Mouse (Mus musculus) right cerebral cortex, adult 2 months (tissue): Measurements from ENCODE around the gene Hoxb8.

Source experiments
- DNase-seq, 2 experiments: peaks; one replicate each; pipeline ENCODE4 v3.0.0; 2021 to 2022; ENCODE audit warnings: low spot score in 2 of 2

Hoxb8 gene

DNA sequence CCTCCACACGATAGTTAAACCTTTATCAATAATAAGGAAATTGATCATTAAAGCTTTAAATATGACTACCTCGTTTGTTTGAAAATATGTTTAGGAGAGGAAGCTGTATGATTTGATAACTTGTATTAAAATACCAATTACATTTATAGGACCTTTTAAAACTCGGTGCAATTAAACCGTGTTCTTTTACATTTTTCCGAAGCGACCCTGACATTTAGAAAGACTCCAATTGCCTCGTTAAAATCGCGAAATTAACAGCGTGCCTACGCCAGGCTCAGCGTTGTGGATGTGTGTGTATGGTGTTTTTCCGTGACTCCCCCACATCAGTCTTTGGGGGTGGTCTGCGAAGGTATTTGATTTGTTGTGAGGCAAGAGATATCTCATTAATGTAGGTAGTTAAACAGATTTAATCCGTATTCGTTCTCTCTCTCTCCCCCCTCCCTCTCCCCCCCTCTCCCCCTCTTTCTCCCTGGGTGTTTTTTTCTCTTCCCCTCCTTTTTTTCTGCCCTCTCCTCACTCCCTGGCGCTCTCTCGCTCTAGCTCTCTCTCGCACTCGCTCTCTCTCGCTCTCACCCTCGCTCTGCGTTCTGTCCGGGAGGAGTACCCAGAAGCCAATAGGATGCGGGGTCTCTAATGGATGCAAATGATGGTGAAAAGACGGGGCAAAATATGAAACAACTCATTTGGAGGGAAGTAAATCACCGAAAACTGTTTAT, at the start of gene Hoxb8:
TSS of gene Hoxb8 (plus strand) at position 51 of the 716 bp plus-strand sequence.
- DNase-seq = no peak

DNA sequence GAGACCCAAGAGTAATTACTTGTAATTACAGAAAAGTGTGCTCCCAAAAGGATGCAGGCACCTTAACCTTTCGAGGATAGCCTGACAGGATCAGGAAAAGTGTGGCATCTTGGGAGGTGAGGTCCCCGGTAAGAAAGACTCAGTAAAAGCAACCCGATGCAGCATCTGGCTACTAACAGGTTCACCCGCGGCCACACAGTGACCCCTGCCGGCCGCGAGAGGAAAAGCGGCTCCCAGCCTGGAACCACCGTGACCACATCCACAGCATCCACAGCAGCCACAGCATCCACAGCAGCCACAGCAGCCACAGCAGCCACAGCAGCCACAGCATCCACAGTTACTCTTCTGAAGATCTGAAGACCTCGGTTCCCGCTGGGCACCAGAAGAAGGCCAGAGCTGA, 46.8 kb upstream of the Hoxb8 start:
- peak; percentile 23 to 30 for DNase-seq

DNA sequence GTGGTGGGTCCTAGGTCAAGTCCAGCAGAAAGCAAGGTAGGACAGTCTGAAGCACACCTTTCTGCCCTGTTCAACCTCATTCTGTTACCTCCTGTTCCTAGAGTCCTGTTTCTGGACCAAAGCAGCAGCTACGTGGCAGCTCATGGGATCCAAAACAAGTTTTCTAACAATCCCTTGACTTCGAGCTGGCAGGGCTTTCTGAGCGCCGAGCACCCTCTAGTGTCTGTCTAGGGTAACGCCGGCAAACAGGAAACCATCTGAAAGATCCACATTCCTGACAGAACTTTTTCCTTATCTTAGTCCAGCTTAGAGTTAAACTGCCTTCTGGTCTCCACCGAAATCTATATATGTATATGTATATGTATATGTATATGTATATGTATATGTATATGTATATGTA, 41.5 kb upstream of the Hoxb8 start:
- peak; percentile 57 to 58 for DNase-seq

DNA sequence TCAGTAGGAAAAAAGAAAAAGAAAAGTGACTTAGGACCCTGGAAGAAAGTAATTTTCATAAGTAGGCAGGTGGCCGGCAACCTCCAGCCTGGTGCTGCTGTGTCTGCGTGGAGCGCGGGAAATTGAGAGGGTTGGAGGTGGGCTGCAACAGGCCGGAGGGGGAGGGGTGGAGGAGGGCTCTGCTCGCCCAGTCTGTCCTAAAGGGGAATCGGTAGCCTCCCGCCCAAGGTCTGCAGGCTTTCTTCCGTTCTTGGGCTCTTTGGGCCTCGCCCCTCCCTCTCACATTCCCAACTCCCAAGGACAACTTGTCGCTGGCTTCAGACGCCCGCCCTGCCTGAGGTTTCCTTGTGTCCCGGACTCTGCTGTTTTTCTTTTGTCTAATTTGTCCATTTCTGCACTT, 30.8 kb upstream of the Hoxb8 start:
- no peak for DNase-seq

DNA sequence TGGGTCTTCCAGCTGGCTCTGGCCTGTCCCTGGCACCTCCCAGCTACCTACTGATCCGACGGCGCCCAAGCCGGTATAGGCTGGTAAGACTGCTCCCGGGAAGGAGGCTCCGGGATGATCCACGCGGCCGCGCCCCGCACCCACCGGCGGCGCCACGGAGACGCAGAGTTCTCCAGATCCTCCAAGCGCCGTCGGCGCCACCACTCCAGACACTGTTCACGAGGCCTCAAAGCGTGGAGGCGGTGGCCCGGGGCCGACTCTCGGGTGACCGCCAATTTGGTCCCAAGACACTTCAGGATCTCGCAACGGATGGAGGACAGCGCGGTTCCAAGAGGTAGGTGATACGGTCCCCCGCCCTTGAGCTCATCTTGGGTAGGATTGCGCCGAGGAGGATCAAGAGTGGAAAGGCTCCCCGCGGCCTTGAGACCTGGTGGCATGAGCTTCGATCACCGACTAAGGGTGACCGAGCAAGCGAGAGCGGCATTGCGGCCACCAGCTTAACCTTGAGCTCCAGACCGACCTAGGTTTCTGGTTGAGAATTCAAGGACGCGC, 30.1 kb upstream of the Hoxb8 start:
- no peak for DNase-seq

DNA sequence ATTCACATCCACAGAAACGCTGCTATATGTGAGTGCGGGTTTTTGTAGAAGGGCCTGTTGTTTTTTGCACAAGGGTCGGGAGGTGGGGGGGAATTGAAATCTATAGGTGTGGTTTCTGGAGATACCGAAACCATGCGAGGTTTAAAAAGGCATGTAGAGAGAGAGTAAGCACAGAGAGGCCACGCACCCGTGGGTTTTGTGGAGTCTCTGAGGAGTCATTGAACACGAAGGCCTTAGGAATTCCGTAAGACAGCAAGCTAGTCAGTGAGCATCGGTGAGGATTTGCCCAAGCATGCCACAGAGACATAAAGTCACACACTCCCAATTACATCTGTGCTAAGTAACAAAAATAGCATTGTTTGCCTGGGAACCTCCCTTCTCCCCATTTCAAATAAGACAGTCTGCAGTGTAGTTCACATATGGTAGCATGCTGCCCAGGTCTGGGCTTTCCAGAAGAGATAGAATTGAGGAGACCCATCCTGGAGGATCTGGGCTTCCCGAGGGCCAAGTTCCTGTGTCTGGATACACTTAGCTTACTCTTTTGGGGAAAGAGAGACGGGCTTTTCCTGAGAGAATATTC, 29.1 kb upstream of the Hoxb8 start:
- DNase-seq = no peak

DNA sequence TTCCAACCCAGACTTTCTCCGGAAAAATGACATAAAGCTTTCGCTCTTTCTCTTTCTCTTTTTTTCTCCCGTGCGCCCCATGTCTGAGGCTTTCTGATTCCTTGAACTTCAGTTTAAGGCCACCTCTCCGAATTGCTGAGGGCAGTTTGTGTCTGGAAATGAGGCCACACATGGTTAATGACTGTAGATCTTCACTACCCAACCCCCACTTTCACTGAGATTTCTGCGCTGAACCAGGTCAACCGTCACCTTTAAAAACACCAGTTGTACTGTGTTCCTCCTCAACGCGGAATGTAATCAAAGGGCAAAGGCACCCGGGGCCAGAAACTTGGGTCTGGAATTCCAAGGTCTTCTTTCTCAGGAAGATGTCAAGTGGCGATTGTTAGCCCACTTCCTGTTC, 27.5 kb upstream of the Hoxb8 start:
- DNase-seq = no peak

DNA sequence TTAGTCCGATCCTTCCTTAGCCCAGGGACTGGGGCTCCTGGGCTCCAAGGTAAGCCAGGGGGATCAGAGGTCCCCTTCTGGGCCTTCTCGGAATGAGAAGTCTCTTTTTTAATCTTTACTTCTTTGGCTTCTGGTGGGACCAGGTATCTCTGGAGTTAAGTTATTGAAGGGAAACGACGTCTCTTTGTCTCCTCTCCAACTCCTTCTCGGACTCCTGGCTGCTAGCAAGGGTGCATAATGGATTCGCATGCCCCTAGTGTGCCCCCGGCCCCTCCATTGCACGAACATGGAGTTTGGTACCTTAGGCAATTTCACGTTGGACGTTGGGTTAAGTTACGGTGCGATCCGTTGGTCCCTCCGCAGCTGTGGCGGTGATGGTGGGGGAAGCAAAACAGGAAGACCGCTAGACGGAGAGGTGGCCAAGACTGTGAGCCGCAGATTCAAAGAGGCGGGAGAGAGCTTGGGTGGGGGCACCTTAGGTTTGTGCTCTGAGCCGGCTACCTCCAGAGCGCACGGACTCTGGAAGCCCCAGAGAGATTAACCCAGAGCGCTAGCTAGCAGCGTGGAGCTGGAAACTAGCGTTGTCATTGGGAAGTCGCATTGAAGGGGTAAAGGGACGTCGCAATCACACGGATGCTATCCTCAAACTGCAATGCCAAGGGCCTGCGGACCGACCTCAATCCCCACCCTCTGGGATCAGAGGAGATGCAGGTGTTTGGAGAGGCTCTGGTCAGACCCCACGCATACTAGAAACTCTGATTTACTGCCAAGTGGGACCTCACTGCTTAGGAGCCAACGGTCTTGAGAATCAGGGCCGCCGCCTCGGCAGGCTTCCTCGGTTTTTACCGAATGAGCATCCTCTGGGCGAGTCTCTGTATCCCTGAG, 26.4 kb upstream of the Hoxb8 start:
- no peak for DNase-seq

DNA sequence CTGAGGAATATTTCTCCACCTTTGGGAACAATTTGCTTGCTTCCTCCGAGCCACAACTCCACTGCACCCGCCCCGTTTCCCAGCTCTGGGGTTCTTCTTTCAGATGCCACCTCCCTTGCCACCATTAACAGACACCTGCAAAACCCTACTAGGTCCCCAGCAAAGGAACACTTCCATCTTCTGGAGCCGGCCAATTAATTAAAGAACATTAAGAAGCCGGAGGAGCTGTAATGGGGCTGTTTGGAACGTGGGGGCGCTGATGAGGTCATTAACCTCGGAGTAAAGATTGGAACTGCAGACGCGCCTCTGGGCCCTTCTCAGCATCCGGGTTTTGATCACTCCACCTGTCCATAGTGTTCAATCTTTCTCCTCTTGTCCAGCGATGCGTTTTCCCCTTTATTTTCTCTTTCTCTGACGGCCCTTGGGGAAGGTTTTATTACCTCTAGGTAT, 25.7 kb upstream of the Hoxb8 start:
- no peak for DNase-seq

DNA sequence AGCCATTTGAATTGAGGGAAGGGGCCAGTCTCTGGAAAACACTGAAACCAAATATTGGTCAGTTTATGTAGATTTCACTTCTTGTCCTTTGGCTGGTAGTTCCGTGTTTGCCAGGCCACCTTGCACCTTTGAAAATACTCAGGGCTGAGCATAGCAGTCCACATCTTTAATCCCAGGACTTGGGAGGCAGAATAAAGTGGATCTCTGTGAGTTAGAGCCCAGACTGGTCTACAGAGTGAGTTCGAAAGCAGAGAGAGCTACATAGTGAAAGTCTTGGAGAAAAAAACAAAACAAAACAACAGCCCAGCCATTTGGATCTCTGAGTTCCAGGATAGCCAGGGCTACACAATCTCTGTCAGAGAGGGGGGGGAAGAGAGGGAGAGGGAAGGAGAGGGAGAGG, 24.6 kb upstream of the Hoxb8 start:
- no peak for DNase-seq

DNA sequence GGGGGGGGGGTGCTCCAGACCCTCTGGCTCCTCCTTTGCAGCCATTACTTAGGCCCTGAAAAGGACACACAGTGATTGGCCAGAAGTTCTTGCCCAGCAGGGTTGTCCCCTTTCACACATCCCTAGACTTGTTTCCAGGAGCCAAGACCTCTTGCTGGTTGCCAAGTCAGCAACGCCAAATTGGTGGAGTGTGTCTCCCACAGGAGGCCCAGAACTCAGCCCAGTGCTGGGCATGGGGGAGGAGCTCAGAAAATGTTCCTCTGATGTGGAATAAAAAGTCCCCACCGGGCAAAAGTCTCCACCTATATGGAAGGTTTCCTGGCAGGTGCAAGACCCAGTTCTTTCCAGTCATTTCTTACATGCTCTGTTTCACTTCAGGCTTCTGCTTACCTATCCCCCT, 22.7 kb upstream of the Hoxb8 start:
- DNase-seq = no peak

DNA sequence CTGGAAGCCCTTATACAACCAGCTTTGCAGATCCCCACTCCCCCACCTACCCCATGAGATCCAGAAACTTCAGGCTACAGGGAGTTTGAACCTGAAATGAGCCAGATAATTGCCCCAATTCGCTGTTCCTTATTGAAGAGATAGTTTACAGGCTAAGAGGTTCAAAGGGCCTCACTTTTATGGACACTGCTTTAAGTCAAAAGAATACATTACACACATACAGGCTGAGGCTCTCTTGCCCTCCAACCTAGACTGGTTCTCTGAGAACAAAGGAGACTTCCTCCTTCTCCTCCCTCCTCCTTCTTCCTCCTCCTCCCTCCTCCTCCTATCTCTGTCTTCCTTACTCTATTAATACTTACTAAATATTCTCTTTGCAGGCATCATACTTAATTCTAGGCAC, 22.2 kb upstream of the Hoxb8 start:
- DNase-seq = no peak

DNA sequence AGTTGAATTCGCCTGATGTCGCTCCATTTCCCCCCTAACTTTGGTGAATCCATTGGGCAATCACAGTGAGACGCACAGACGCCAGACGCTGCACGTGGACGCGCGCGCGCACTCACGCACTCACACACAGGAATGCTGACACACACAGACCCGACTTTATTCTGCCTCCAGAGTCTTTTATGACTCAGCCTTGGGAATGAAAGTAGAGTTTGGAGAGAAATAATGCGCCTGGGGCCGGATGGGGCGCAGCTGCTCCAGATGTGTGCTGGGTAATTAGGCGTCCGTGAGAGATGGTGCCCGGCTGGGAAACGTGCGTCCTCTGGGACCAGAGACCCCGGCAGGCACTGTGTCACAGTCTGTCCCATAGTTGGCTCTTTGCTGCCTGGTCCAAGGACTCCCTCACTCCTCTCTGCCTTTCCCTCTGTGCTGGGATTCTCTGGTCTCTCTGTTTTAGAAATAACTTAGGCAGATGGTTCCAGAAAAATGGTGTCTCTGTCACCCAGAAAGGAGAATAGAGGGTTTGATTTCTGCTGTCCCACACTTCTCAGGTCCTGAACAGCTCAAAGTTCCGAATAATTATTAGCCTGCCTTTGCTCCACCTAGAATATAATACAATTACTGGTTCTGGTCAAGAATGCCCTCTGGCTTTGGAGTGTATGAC, 21.3 kb upstream of the Hoxb8 start:
- DNase-seq = no peak

DNA sequence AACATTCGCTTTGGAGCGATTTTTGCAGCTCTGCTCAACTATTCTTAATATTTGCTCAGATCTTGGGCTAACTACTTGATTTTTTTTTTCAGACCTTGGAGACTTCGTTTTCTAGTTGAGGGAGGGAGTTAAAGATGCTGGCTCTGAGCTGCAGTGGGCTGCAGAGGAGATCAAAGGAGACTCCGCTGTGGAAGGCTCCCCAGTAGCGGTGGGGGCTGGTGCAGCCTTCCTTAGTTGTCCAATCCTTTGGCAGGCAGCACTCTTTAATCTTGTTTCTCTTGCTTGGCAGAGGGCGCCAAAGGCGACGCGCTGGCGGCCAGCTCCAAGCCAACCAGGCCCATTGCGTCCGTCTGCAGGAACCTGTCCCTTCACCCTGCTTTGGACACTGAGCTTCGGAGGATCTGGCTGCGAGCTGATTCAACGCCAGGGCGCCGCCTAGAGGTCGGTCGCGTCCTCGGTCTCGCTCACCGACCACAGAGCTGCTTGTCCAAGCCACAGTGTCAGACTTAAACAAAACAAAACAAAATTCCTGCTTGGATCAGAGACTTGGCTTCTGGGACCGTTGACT, 20.3 kb upstream of the Hoxb8 start:
- DNase-seq = no peak

DNA sequence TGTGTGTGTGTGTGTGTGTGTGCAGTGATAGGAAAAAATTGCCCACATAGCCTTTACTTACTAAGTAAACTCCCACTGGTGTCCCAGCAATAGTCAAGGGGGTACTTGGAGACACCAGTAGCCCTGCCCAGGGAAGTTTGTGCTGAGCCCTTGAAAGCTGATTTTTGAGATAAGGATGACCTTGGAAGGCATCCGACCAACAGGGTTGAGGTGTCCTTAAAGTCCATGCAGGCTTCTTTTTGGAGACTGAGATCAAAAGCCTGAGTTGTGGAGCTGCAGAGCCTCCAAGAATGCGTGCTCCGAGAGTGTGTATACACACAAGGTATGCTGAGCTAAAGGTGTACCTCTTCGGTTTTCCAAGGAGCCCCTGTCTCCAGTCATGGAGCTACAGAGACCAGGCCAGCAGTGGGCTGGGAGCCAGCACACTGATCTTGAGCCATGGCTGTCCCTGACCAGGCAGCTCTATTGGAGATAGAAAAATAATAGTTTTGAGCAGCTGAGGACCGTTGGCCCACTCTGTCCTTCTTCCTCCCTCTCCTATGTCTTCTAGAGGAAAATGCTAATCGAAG, 19.4 kb upstream of the Hoxb8 start:
- DNase-seq = no peak

DNA sequence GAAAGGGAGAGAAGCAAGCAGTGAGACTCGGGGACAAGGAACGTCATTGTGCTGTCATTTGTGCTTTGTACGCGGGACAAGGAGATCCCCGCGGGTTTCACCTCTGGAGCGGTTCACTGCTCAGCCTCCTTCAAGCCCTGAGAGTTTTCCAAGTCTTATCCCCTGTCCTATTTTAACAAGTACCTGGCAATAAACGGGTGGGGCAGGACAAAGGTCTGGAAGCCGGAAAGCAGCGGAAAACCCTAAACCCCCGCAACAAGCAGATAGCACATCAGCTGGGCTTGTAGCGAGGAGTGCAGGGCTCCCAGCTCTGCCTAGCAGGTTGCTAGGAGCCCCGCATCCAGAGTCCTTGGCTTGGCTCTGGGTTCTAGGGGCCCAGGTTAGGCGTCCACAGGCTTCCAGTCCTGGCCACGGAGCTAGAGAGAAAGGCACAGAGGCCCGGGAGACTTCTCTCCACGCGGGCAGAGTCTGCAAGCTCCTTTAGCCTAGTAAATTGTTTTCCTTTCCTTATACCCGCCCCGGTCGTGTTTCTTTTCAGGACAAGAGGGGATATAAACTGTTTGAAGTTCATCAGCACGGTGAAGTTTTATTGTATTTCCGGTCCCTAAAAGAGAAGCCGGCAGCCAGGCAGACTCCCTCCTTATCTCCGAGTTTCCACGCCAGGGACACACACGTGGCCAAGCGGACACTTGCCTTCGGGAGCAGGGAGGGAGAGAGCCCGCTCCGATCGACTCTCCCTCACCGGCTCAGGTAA, 17.9 kb upstream of the Hoxb8 start:
- DNase-seq = no peak

DNA sequence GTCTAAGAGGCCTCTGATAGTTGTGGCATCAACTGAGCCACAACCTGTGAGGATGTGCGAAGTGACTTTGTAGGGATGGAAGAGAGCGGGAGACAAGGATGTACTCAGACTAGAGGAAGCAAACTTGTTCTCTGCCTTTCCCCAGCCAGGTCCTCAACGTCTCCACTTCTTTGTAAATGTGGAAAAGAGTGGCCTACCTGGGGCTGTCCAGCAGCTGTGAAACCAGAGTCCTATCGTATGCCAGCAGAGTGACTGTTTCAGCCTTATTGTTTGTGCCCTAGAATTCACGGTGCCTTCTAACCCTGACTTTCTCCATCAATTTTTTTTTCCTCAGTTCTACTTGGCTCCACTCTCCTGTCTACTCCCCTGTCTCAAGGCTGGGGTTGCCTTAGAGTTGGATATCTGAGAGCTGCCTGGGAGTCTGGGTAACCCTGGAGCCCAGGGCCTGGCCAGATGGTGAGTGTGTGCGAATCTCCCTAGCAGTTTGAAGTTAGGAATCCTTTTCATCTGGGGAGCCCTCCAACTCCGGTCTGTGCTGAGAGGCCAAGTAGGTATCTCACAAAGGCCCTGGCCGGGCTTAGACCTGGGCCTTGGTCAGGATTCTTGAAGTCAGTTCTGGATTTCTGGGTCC, 17.2 kb upstream of the Hoxb8 start:
- no peak for DNase-seq

DNA sequence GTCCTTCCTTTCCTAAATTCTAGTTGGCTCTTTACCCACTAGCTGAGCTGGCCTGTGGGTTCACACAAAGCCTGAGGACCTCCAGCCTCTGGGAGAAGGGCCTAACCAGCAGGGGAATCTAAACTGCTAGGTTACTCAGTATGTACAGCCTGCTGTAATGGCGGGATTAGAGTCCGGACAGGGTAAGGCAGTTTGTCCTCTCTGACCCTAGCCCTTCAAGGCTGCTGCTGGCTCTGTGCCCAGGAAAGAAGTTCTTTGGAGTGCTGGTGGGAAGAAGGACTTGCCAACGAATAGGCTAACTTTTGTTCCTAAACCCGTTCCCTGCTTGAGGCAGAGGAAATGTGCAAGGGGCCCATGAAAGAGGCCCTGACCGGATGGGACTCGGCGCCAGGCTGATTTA, 15.8 kb upstream of the Hoxb8 start:
- no peak for DNase-seq

DNA sequence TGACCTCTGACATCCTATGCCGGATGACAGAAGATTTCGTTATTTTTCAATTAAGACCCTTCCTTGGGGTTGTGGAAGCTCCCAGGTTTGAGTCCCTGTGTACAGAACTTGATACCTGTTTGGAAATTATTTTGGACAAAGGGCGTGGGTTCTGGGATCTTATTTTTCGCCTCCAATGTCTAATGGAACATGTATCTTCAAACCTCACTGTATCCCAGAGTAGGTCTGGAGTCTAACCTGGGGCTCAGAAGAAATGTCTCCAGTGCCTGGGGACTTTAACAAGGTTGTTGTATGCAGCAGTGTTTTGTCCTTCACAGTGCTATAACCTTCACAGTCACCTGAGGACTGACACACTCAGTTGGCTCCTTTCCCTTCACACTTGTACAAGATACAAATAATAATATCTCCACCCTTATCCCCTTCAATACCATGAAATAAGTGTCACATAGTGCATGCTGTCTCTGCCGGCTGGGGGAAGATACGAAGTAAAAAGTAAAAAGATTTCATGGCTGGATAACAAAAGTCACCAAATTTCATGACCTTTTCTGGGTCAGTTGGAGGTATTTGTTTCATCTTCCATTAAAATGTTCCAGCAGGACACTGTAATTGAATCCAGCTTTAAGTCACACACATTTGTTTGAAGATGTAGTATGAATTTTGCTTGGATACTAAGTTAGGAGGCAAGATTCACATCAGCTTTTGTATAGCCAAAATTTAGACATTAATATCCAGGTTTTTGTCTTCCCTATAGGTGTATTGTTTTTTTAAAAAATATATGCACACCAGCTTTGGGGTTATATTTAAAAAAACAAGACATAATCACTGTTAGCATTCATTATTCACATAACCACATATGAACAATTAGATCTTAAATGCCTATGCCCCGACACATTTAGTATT, 14.4 kb upstream of the Hoxb8 start:
- DNase-seq = no peak
